Mouse (Mus musculus): ENCODE measurements around the gene Ntan1. TPM values are rescaled to one million over a fixed set of nuclear protein-coding genes. Genes with fewer than 3 reads are reported as not detected.
"Not testable (repeated sequence)": the region's sequence is repeated elsewhere in the genome, so short reads cannot be mapped to it uniquely, and the experiment has no call there.

The Ntan1 gene
- total RNA-seq (2021) = 10 to 100 TPM; 47.9 to 49.4 TPM

GRCm38 (mm10) chr16:13818560-13819393, at the start of gene Ntan1:
Gene Ntan1, plus strand, starts transcription at chr16:13818845.
- intact Hi-C loops (cut with DNase I) = loop anchor here (2.0 kb wide), 1 partner anchor 38 kb away; the partner anchor contains the start of gene Rrn3
- DNase-seq (ENCODE audit: low spot score) = peak; percentile 93

GRCm38 (mm10) chr16:13771603-13772002, 47.0 kb upstream of the Ntan1 start:
- DNase-seq (ENCODE audit: low spot score); intact Hi-C loops (cut with DNase I): not testable (repeated sequence)

GRCm38 (mm10) chr16:13772051-13772450, 46.6 kb upstream of the Ntan1 start:
- DNase-seq (ENCODE audit: low spot score); intact Hi-C loops (cut with DNase I): not testable (repeated sequence)

GRCm38 (mm10) chr16:13774011-13774410, 44.6 kb upstream of the Ntan1 start:
- DNase-seq (ENCODE audit: low spot score); intact Hi-C loops (cut with DNase I): not testable (repeated sequence)

- intact Hi-C loops (cut with DNase I) = not testable (repeated sequence)
Measured at GRCm38 (mm10) chr16:13774651-13775050, 44.0 kb upstream of the Ntan1 start.

GRCm38 (mm10) chr16:13780353-13781036, 38.1 kb upstream of the Ntan1 start, which contains the start of gene Rrn3:
Gene Rrn3, plus strand, starts transcription at chr16:13780708.
- DNase-seq (ENCODE audit: low spot score) = peak; percentile 81
- intact Hi-C loops (cut with DNase I) = loop anchor here (2.0 kb wide), 1 partner anchor 38 kb away; the partner anchor contains the start of gene Ntan1

More at GRCm38 (mm10) chr16:13774651-13775050, 44.0 kb upstream of the Ntan1 start:
- not testable (repeated sequence) for DNase-seq (ENCODE audit: low spot score)

GRCm38 (mm10) chr16:13781216-13781615, 37.4 kb upstream of the Ntan1 start:
- no peak for DNase-seq (ENCODE audit: low spot score)
- intact Hi-C loops (cut with DNase I) = loop anchor here (2.0 kb wide), 1 partner anchor 38 kb away; the partner anchor contains the start of gene Ntan1

GRCm38 (mm10) chr16:13785932-13786331, 32.7 kb upstream of the Ntan1 start:
- DNase-seq (ENCODE audit: low spot score) = no peak
- intact Hi-C loops (cut with DNase I) = no loop called here

GRCm38 (mm10) chr16:13793441-13793840, 25.2 kb upstream of the Ntan1 start:
- DNase-seq (ENCODE audit: low spot score); intact Hi-C loops (cut with DNase I): not testable (repeated sequence)

- intact Hi-C loops (cut with DNase I) = no loop called here
- no peak for DNase-seq (ENCODE audit: low spot score)
Measured at GRCm38 (mm10) chr16:13796746-13797175, 21.9 kb upstream of the Ntan1 start.

- DNase-seq (ENCODE audit: low spot score) = no peak
- intact Hi-C loops (cut with DNase I) = no loop called here
Measured at GRCm38 (mm10) chr16:13801231-13801630, 17.4 kb upstream of the Ntan1 start.

- intact Hi-C loops (cut with DNase I) = no loop called here
- no peak for DNase-seq (ENCODE audit: low spot score)
Measured at GRCm38 (mm10) chr16:13804666-13805065, 14.0 kb upstream of the Ntan1 start.

- intact Hi-C loops (cut with DNase I) = no loop called here
- DNase-seq (ENCODE audit: low spot score) = no peak
Measured at GRCm38 (mm10) chr16:13807616-13808015, 11.0 kb upstream of the Ntan1 start.

- no peak for DNase-seq (ENCODE audit: low spot score)
- intact Hi-C loops (cut with DNase I) = no loop called here
Measured at GRCm38 (mm10) chr16:13808410-13808809, 10.2 kb upstream of the Ntan1 start.

- no peak for DNase-seq (ENCODE audit: low spot score)
- intact Hi-C loops (cut with DNase I) = no loop called here
Measured at GRCm38 (mm10) chr16:13812152-13812551, 6.5 kb upstream of the Ntan1 start.

GRCm38 (mm10) chr16:13813200-13813599, 5.4 kb upstream of the Ntan1 start:
- intact Hi-C loops (cut with DNase I) = no loop called here
- DNase-seq (ENCODE audit: low spot score) = no peak

GRCm38 (mm10) chr16:13819394-13819743, 724 bp downstream of the Ntan1 start:
- no peak for DNase-seq (ENCODE audit: low spot score)

GRCm38 (mm10) chr16:13819806-13820500, 1.3 kb downstream of the Ntan1 start:
- DNase-seq (ENCODE audit: low spot score) = no peak
- intact Hi-C loops (cut with DNase I) = loop anchor here (2.0 to 5.0 kb wide), 2 partner anchors 39 to 342 kb away; partner anchors contain the start of genes Marf1, Nde1 and Rrn3

More at GRCm38 (mm10) chr16:13819394-13819743, 724 bp downstream of the Ntan1 start:
- intact Hi-C loops (cut with DNase I) = loop anchor here (2.0 kb wide), 1 partner anchor 39 kb away; the partner anchor contains the start of gene Rrn3

GRCm38 (mm10) chr16:13820771-13821170, 2.1 kb downstream of the Ntan1 start:
- intact Hi-C loops (cut with DNase I) = loop anchor here (5.0 kb wide), 1 partner anchor 342 kb away; the partner anchor contains the start of genes Marf1 and Nde1
- no peak for DNase-seq (ENCODE audit: low spot score)

Measured in heart, postnatal 25 days (tissue).